Mouse (Mus musculus) CH12.LX (cell line): ENCODE results near the gene Morn4. TPM values are rescaled to one million over a fixed set of nuclear protein-coding genes. Genes with fewer than 3 reads are reported as not detected.

Experiments
- DNase-seq: peaks from one replicate; pipeline ENCODE4 v3.0.0-alpha.2; 2013; ENCODE audit errors: extremely low read depth
- H3K27ac ChIP-seq: 2 replicates; pipeline ENCODE4 v1.5.1; 2012; ENCODE audit warnings: low read depth, mild to moderate bottlenecking, control low read depth, moderate library complexity; ENCODE audit not compliant: insufficient read depth
- H3K27me3 ChIP-seq: replicated peaks from 2 replicates; pipeline ENCODE3; 2012; ENCODE audit warnings: inconsistent platforms
- H3K36me3 ChIP-seq, 2 experiments: replicated peaks in 1 of 2; 2 replicates each; pipeline versions ENCODE3 to v1.6.1; 2012; ENCODE audit warnings: inconsistent platforms in 1 of 2, low read length in 1 of 2, mild to moderate bottlenecking in 1 of 2, mixed read lengths in 1 of 2, moderate library complexity in 1 of 2; ENCODE audit not compliant: control insufficient read depth in 1 of 2, insufficient read depth in 1 of 2
- H3K4me1 ChIP-seq, 2 experiments: 2 replicates each; pipeline ENCODE4 v1.6.1; 2012; ENCODE audit warnings: inconsistent platforms in 1 of 2, moderate library complexity in 1 of 2; ENCODE audit not compliant: insufficient read depth in 2 of 2, control insufficient read depth in 1 of 2
- H3K4me2 ChIP-seq: 2 replicates; pipeline ENCODE4 v1.6.1; 2012; ENCODE audit warnings: low read depth, mild to moderate bottlenecking, control low read depth; ENCODE audit not compliant: poor library complexity, insufficient read depth, severe bottlenecking
- H3K4me3 ChIP-seq, 3 experiments: fragments of 150-350 bp in 1 of 3; sonication (generic) in 1 of 3; replicated peaks in 1 of 3; 2 replicates each; pipeline versions ENCODE3 to v1.5.1; 2011 to 2012; ENCODE audit warnings: low read depth in 2 of 3, low read length in 2 of 3, mild to moderate bottlenecking in 2 of 3, moderate library complexity in 2 of 3, control low read depth in 1 of 3, improper control_type of control experiment in 1 of 3, inconsistent platforms in 1 of 3, mixed read lengths in 1 of 3; ENCODE audit not compliant: poor library complexity in 1 of 3
- H3K79me2 ChIP-seq: replicated peaks from 2 replicates; pipeline ENCODE4 v1.6.1; 2012; ENCODE audit warnings: mild to moderate bottlenecking, moderate library complexity; ENCODE audit not compliant: control insufficient read depth, poor library complexity, insufficient read depth, severe bottlenecking; ENCODE audit errors: extremely low read depth
- H3K9ac ChIP-seq: 2 replicates; pipeline ENCODE4 v1.6.1; 2012; ENCODE audit warnings: low read depth, mild to moderate bottlenecking, control low read depth, moderate library complexity; ENCODE audit not compliant: insufficient read depth
- H3K9me3 ChIP-seq: replicated peaks from 2 replicates; pipeline ENCODE3; 2012; ENCODE audit warnings: low read length, inconsistent platforms, mixed read lengths
- CHD1 ChIP-seq: IDR thresholded peaks from 2 replicates; pipeline ENCODE4 v1.6.1; 2012; ENCODE audit warnings: low read depth, low read length, improper control_type of control experiment, inconsistent platforms
- CHD2 ChIP-seq: IDR thresholded peaks from 2 replicates; pipeline ENCODE4 v1.6.1; 2011; ENCODE audit warnings: low read length, improper control_type of control experiment
- CTCF ChIP-seq, 2 experiments: IDR thresholded peaks in 1 of 2; conservative IDR thresholded peaks in 1 of 2; 2 replicates each; pipeline ENCODE4 v1.5.1; 2011 to 2012; ENCODE audit warnings: low read depth in 2 of 2, low read length in 2 of 2, improper control_type of control experiment in 1 of 2, inconsistent platforms in 1 of 2, mild to moderate bottlenecking in 1 of 2, moderate library complexity in 1 of 2
- E2F4 ChIP-seq: IDR thresholded peaks from 2 replicates; pipeline ENCODE4 v1.6.1; 2011; ENCODE audit warnings: low read depth, low read length, improper control_type of control experiment; ENCODE audit not compliant: insufficient replicate concordance
- ELF1 ChIP-seq: IDR thresholded peaks from 2 replicates; pipeline ENCODE4 v1.6.1; 2014; ENCODE audit warnings: low read depth, mild to moderate bottlenecking, inconsistent platforms, low read length, improper control_type of control experiment
- ETS1 ChIP-seq: conservative IDR thresholded peaks from 2 replicates; pipeline ENCODE4 v1.6.1; 2012; ENCODE audit warnings: low read depth, mild to moderate bottlenecking, inconsistent platforms, low read length, improper control_type of control experiment, moderate library complexity
- HCFC1 ChIP-seq: IDR thresholded peaks from 2 replicates; pipeline ENCODE4 v1.6.1; 2012; ENCODE audit warnings: low read depth, mild to moderate bottlenecking, inconsistent platforms, low read length, improper control_type of control experiment
- IRF4 ChIP-seq: IDR thresholded peaks from 2 replicates; pipeline ENCODE4 v1.6.1; 2014; ENCODE audit warnings: low read depth, mild to moderate bottlenecking, inconsistent platforms, low read length, improper control_type of control experiment
- JUN ChIP-seq: IDR thresholded peaks from 2 replicates; pipeline ENCODE4 v1.6.1; 2011; ENCODE audit warnings: low read depth, mild to moderate bottlenecking, low read length, improper control_type of control experiment, moderate library complexity; ENCODE audit not compliant: insufficient read depth
- JUND ChIP-seq: conservative IDR thresholded peaks from 2 replicates; pipeline ENCODE4 v1.6.1; 2011; ENCODE audit warnings: low read depth, low read length, improper control_type of control experiment
- KAT2A ChIP-seq: IDR thresholded peaks from 2 replicates; pipeline ENCODE4 v1.6.1; 2012; ENCODE audit warnings: low read length, improper control_type of control experiment, inconsistent platforms; ENCODE audit not compliant: insufficient replicate concordance
- MAFK ChIP-seq: IDR thresholded peaks from 2 replicates; pipeline ENCODE4 v1.6.1; 2011; ENCODE audit warnings: low read length, improper control_type of control experiment; ENCODE audit not compliant: insufficient replicate concordance
- MEF2A ChIP-seq: IDR thresholded peaks from 2 replicates; pipeline ENCODE4 v1.6.1; 2014; ENCODE audit warnings: low read depth, mild to moderate bottlenecking, inconsistent platforms, low read length, improper control_type of control experiment, borderline replicate concordance
- POLR2A ChIP-seq: IDR thresholded peaks from 2 replicates; pipeline ENCODE4 v1.6.1; 2011; ENCODE audit warnings: low read depth, mild to moderate bottlenecking, improper control_type of control experiment, low read length
- POLR2AphosphoS2 ChIP-seq: IDR thresholded peaks from 2 replicates; pipeline ENCODE4 v1.6.1; 2011; ENCODE audit warnings: low read depth, low read length, improper control_type of control experiment
- RAD21 ChIP-seq: IDR thresholded peaks from 2 replicates; pipeline ENCODE4 v1.6.1; 2011; ENCODE audit warnings: low read depth, mild to moderate bottlenecking, low read length, improper control_type of control experiment, moderate library complexity
- RCOR1 ChIP-seq: conservative IDR thresholded peaks from 2 replicates; pipeline ENCODE4 v1.6.1; 2012; ENCODE audit warnings: low read depth, mild to moderate bottlenecking, inconsistent platforms, low read length, improper control_type of control experiment
- SMC3 ChIP-seq: IDR thresholded peaks from 2 replicates; pipeline ENCODE4 v1.6.1; 2011; ENCODE audit warnings: low read depth, low read length, improper control_type of control experiment
- TBP ChIP-seq: conservative IDR thresholded peaks from 2 replicates; pipeline ENCODE4 v1.6.1; 2011; ENCODE audit warnings: low read depth, low read length, improper control_type of control experiment
- TCF12 ChIP-seq: IDR thresholded peaks from 2 replicates; pipeline ENCODE4 v1.6.1; 2014; ENCODE audit warnings: low read depth, mild to moderate bottlenecking, inconsistent platforms, low read length, improper control_type of control experiment
- UBTF ChIP-seq: IDR thresholded peaks from 2 replicates; pipeline ENCODE4 v1.6.1; 2012; ENCODE audit warnings: low read depth, mild to moderate bottlenecking, inconsistent platforms, low read length, improper control_type of control experiment, moderate library complexity
- USF1 ChIP-seq: IDR thresholded peaks from 2 replicates; pipeline ENCODE4 v1.6.1; 2014; ENCODE audit warnings: low read depth, mild to moderate bottlenecking, inconsistent platforms, low read length, improper control_type of control experiment
- USF2 ChIP-seq: conservative IDR thresholded peaks from 2 replicates; pipeline ENCODE4 v1.6.1; 2011; ENCODE audit warnings: low read depth, low read length, improper control_type of control experiment
- ZKSCAN1 ChIP-seq: IDR thresholded peaks from 2 replicates; pipeline ENCODE4 v1.6.1; 2012; ENCODE audit warnings: low read depth, inconsistent platforms, low read length, improper control_type of control experiment, borderline replicate concordance
- ZNF384 ChIP-seq: IDR thresholded peaks from 2 replicates; pipeline ENCODE4 v1.6.1; 2012; ENCODE audit warnings: low read depth, low read length, improper control_type of control experiment, inconsistent platforms
- dilution Hi-C: fragments of 300-500 bp; cut with MboI; formaldehyde crosslinking; loops from 2 replicates; pipeline ENCODE4 v1.14.3; 2020; ENCODE audit warnings: low sequenced_read_pairs; ENCODE audit not compliant: extremely low pct_unique_long_range_greater_than_20kb, extremely low pct_ligation_motif_present
- in situ Hi-C: fragments of 300-500 bp; cut with MboI; formaldehyde crosslinking; loops from 3 replicates; pipeline ENCODE4 v1.14.3; 2019; ENCODE audit warnings: low sequenced_read_pairs, low pct_ligation_motif_present, low pct_unique_long_range_greater_than_20kb, mixed read lengths
- polyA plus RNA-seq: library from polyadenylated mRNA; unstranded; fragments of >175 nt; gene quantifications from 2 replicates; pipeline ENCODE4 v1.2.1, GENCODE M21; 2012; ENCODE audit warnings: low read depth; ENCODE audit not compliant: insufficient read length
- total RNA-seq, 2 experiments: library from RNA; depleted of rRNA; stranded (reverse); fragments of 300-350 nt in 1 of 2; fragments of >200 nt in 1 of 2; gene quantifications; 2 replicates each; pipeline ENCODE4 v1.2.3; 2012 to 2014

Morn4 gene
- total and polyA plus RNA-seq, 3 experiments = 0.04 to 0.24 TPM; not detected in 1

- H3K27me3 ChIP-seq = no peaks in the 10 kb centered on the region
- H3K27ac ChIP-seq = no peak overlapping the region
- H3K4me1 ChIP-seq = peaks cover 5 to 21% of the 10 kb centered on the region in 2 experiments; a peak in 3 of 4 replicates
- no peaks in the 10 kb centered on the region for H3K79me2 ChIP-seq
- H3K9me3 ChIP-seq = no peaks in the 10 kb centered on the region
- peaks cover 30 to 62% of the 10 kb centered on the region in 2 experiments for H3K36me3 ChIP-seq
- DNase-seq = no peak
- no peak overlapping the region for H3K4me3 ChIP-seq
- no peak overlapping the region for H3K9ac ChIP-seq
- dilution Hi-C loops (no loop called here), in situ Hi-C loops (no loop called here)
- no peak for TF ChIP-seq ETS1
- no peak for TF ChIP-seq TBP
- no peak for TF ChIP-seq MAFK
- no peak for TF ChIP-seq ZNF384
- no peak for TF ChIP-seq JUND
- no peak for TF ChIP-seq CTCF (conservative IDR thresholded peaks at IDR 0.05 in 1 of 2, IDR thresholded peaks at IDR 0.05 in 1 of 2; ENCODE audit: low read depth in 2 of 2, low read length in 2 of 2)
- no peak for TF ChIP-seq RAD21
- no peak for TF ChIP-seq UBTF
- no peak for TF ChIP-seq POLR2AphosphoS2
- TF ChIP-seq E2F4 = no peak
- no peak for TF ChIP-seq CHD2
- no peak for TF ChIP-seq HCFC1
- no peak for TF ChIP-seq SMC3
- TF ChIP-seq USF2 = no peak
- H3K4me2 ChIP-seq = no peak overlapping the region
Observed at GRCm38 (mm10) chr19:42124684-42125083, 38.5 kb upstream of the Morn4 start.

- H3K4me2 ChIP-seq = no peak overlapping the region
- peaks cover 0 to 6% of the 10 kb centered on the region in 2 experiments; a peak in 3 of 4 replicates for H3K4me1 ChIP-seq
- H3K9ac ChIP-seq = no peak overlapping the region
- H3K36me3 ChIP-seq = peaks cover 45 to 94% of the 10 kb centered on the region in 2 experiments
- DNase-seq = no peak
- no peaks in the 10 kb centered on the region for H3K9me3 ChIP-seq
- no peaks in the 10 kb centered on the region for H3K27me3 ChIP-seq
- dilution Hi-C loops (no loop called here), in situ Hi-C loops (no loop called here)
- no peak overlapping the region for H3K27ac ChIP-seq
- H3K79me2 ChIP-seq = no peaks in the 10 kb centered on the region
- TF ChIP-seq TCF12 (no peak), SMC3 (no peak), JUN (no peak), E2F4 (no peak), MEF2A (no peak), UBTF (no peak), KAT2A (no peak), ETS1 (no peak), ZKSCAN1 (no peak), ZNF384 (no peak), IRF4 (no peak), RAD21 (no peak), CHD1 (no peak), POLR2A (no peak), CTCF (conservative IDR thresholded peaks at IDR 0.05 in 1 of 2, IDR thresholded peaks at IDR 0.05 in 1 of 2; ENCODE audit: low read depth in 2 of 2, low read length in 2 of 2) (no peak), USF1 (no peak), RCOR1 (no peak), MAFK (no peak), ELF1 (no peak), CHD2 (no peak)
- no peak overlapping the region for H3K4me3 ChIP-seq
Observed at GRCm38 (mm10) chr19:42120451-42120850, 34.3 kb upstream of the Morn4 start.
